Mouse (Mus musculus): ENCODE measurements around the gene Prr14l. TPM values are rescaled to one million over a fixed set of nuclear protein-coding genes. Genes with fewer than 3 reads are reported as not detected.
"Not testable (repeated sequence)": the region's sequence is repeated elsewhere in the genome, so short reads cannot be mapped to it uniquely, and the experiment has no call there.

Prr14l gene
- total RNA-seq, 2 experiments from 2014 or later: 36.3 to 39.8 TPM

DNA sequence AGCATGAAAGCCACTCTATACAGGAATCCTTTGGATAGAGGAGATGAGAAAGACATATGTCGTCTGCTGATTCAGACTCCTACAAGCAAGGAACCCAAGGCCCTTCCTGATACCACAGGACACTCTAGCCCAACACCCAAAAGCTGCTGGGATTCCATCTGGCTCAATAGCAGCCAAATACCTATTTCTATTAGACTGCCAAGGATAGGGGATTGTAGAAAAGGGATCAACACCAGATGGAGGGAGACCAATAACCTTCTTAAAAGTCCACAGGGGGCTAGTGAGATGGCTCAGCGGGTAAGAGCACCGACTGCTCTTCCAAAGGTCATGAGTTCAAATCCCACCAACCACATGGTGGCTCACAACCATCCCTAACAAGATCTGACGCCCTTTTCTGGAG is 38.7 kb downstream of the Prr14l start:
- DNase-seq (ENCODE audit: low spot score in 2 of 2): no peak

DNA sequence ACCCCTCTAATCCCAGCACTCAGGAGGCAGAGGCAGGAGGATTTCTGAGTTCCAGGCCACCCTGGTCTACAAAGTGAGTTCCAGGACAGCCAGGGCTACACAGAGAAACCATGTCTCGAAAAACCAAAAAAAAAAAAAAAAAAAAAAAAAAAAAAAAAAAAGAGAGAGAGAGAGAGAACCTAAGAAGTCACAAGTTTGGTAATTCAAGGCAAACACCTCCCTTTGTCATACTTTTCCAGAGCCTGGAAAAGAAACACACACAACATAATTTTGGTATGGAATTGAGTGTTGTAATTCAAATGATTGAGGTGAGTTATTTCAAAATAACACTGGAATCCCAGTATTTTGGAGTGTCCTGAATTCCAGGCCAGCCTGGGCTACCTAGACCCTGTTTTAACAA is 67.6 kb downstream of the Prr14l start:
- DNase-seq (ENCODE audit: low spot score in 2 of 2): not testable (repeated sequence)

DNA sequence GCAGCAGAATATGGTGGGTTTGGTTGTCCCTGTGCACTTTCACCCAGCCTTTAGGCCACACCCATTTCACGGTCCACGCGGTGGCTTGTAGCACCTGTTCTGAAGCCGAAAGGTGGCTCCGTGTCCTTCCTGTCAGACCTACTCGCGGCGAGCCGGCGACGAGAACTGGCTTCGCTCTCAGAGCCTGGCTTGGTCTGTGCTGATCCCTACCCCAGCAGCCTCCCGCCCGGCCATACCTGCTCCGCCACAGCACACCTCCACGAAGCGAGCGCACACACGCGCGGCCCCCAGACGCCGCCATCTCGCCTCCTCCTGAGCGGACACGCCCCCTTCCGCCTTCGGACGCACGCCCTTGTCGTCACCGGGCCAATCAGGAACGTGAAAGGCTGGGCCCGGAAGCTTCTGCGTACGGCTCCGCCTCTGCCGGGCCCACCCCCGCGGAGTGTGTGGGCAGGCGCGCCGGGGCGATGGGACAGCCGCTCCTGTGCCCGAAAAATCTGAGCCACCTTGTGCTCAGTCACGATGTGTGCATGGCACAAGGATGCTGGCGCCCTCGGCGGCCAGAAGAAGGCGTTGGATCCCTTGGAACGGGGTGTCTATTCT is 68.6 kb downstream of the Prr14l start, which contains the start of gene Pisd:
Gene Pisd, minus strand, starts transcription at position 334 of the 603 bp plus-strand sequence.
- DNase-seq (ENCODE audit: low spot score in 2 of 2): peak; percentile 98 to 99

DNA sequence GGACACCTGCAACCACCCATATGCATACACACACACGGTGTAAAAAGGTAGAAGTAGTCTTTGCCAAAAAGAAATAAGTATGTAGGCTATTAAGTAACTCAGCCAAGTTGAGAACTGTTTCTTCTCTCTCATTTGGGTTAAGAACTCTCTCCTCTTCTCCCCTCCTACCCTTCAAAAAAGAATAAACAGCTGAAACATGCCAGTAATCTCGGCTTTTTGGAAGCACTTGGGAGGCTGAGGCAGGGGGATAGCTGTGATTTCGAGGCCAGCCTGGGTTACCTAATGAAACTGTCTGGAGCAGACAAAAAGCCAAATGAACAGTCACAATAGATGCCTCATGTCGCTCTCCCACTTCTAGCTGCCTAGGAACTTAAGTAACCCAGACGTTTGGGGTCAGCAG is 69.3 kb downstream of the Prr14l start:
- DNase-seq (ENCODE audit: low spot score in 2 of 2): no peak

DNA sequence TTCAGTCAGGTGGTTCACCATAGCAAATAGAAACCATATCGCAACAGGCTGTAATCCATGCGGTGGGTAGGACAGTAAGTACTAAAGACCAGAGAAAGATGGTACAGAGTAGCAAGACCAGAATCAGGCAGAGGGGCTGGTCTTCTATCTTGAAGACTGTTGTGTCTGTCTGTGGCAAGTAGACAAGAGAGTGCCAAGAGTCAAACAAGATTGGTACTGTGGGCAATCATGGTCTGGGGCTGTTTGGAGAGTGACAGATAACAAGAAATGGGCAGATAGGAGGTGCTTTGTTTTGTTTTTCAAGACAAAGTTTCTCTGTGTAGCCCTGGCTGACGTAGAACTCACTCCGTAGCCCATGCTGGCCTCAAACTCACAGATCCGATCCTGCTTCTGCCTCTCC is 72.5 kb downstream of the Prr14l start:
- DNase-seq (ENCODE audit: low spot score in 2 of 2): no peak

DNA sequence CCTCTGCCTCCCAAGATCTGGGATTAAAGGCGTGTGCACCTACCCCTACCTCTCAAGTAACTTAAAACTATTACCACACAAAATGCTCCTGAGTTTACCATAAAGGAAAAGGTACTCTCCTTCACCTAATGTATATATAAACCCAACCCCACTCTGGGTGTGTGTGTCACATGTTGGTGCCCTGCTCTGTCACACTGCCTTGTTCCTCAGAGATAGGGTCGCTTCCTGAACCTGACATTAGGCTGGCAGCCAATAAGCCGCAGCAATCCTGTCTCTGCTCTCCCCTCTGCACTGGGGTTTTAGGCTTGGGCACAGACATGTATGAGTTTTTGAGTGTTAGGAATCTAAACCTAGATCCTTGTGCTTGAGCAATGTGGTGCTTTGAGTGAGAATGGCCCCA is 75.9 kb downstream of the Prr14l start:
- DNase-seq (ENCODE audit: low spot score in 2 of 2): no peak

DNA sequence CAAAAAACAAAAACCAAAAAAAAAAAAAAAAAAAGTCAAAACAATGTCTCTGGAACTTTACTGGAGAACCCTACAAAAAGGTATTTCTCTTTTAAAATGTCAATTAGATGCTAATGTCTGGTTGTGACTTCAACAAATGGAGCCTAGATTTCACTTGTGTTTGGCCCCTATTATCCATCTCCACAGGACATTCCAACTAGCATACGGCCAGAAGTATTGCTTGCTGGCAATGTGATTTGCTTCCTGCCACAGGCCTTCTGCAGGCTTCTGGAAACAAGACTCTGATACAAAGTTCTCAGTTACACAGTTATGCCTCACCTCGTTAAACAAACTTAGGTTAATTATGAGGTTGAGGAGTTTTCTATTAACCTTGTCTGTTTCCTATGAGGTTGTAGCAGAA is 81.7 kb downstream of the Prr14l start:
- no peak for DNase-seq (ENCODE audit: low spot score in 2 of 2)

DNA sequence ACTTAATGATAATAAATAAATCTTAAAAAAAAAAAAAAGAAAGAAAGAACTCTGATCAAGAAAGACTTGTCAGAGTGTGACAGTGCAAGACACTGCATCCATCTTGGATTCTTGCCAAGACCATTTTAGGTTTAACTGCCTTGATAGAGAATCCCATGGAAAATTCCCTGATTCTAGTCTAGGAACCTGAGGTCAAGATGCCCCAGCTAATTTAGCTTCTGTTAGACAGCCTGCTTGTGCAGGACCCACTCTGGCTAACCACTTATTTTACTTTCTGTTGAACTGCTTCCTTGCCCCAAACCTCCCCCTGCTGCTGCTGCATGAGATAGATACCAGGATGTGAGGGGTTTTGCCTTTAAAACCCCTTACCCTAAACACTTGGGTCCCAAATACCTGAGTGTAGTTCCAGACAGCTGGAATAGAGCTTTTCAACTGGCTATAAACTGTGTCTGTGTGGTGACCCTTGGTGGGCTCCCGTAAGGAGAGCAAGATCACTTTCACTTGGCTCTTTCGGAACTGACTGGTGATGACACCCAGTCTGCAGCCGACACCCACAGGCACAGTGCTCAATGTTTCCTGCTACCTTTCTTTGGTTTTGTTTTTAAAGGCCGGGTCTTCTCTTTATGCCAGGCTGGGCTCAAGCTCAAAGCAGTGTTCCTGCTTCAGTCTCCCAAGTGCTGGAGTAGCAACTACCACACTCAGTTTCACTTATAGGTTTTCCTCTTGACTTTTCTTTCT is 86.3 kb downstream of the Prr14l start:
- DNase-seq (ENCODE audit: low spot score in 2 of 2): no peak

DNA sequence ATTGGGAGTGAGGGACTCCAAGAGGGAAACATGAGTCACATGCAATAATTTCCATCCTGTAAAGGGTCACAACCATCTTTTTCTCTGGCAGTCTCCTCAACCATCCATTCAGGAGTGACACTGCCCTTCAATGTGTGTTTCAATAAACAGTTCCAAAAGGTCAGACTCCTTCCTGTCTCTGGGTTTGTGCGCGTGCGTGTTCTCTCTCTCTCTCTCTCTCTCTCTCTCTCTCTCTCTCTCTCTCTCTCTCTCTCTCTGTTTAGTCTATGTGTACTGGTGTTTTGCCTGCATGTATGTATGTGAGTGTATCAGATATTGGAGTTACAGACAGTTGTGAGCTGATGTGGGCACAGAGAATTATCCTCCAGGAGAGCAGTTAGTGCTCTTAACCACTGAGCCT is 87.1 kb downstream of the Prr14l start:
- no peak for DNase-seq (ENCODE audit: low spot score in 2 of 2)

DNA sequence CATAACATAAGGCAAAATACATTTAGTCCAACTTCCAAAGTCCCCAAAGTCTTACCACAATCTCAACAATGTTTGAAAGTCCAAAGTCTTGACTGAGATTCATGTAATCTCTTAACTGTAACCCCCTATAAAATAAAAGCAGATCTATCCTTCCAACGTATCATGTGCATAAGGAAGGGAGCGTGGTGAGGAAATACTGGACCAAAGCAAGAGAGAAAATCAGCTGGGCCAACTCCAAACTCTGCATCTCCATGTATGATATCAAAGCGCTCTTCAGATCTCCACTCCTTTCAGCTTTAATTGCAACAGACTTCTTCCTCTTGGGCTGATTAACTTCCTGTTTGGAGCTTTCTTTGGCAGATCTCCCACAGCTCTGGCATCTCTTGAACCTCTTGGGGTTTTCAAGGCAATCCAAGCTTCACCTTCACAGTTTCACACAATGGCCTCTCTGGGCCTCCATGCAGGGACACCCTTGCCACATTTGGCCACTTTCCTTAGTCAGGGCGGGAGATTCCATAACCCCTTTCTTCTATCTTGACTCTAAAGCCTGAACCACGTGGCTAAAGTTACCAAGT is 92.4 kb downstream of the Prr14l start:
- DNase-seq (ENCODE audit: low spot score in 2 of 2): no peak

DNA sequence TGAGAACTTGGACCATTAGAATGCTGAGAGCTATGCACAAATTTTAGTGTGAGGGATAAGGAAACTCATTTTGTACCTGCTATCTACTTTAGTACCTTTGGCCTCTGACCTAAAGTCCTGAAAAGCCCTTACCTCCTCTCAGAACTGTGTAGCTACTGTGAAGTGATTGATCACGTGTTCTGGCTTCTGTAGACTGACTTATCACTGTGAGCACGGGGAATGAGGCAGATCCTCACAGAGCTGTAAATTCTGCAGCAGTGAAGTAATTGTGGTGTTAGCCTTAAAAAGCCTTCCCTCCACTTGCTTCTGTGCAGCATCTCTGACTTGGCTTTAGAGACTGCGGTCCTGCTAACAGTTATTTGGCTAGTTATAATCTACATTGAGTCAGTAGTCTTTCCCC is 93.3 kb downstream of the Prr14l start:
- DNase-seq (ENCODE audit: low spot score in 2 of 2): no peak

DNA sequence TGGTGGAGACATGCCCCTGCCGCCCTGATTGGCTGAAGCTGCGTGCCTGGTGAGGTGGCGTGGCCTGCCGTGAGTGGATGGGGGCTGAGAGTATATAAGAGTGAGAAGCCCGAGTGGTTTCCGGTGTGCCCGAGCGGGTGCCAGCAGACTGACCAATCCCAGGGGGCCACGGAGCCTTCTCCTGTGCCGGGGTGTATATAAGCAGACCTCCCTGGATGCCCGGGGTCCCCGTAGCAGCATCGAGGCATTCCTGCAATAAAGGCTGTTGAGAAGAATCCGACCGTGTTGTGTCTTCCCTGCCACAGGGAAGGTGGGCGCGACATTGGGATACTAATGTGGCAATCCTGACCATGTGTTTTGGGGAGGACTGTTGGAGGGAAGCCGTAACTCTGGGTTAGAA is 93.7 kb downstream of the Prr14l start:
- DNase-seq (ENCODE audit: low spot score in 2 of 2): not testable (repeated sequence)

DNA sequence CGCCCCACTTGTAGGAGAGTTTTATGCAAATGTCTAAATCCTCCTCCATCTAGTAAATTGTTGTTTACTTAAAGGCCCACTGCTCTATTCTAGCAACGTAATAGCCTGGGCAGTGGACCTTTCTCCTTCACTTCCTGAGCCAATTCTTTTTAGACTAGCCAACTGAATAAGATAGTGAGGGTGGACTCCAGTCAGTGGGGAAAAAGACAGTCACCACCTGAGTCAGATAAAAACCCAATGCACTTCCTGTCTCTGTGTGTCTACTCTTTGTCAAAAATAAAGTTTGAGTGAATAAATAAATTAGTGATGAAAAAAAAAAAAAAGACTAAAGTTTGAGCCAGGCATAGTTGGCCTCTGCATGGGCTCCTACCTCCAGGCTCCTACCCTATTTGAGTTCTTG is 94.4 kb downstream of the Prr14l start:
- no peak for DNase-seq (ENCODE audit: low spot score in 2 of 2)

DNA sequence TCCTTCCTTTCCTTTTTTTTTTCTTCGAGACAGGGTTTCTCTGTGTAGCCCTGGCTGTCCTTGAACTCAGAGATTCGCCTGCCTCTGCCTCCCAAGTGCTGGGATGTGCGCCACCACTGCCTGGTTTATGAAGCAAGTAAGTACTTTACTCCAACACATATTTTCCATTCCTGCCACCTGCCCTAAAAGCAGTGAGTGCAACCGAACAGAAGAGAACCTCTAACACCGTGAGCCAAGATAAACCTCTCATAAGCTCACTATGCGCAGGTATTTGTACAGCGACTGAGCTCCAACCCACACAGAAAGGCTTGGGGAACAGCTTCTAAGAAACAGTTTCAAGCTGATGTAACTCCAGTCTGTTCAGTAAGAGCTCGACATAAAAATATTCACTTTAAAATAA is 97.9 kb downstream of the Prr14l start:
- DNase-seq (ENCODE audit: low spot score in 2 of 2): no peak

DNA sequence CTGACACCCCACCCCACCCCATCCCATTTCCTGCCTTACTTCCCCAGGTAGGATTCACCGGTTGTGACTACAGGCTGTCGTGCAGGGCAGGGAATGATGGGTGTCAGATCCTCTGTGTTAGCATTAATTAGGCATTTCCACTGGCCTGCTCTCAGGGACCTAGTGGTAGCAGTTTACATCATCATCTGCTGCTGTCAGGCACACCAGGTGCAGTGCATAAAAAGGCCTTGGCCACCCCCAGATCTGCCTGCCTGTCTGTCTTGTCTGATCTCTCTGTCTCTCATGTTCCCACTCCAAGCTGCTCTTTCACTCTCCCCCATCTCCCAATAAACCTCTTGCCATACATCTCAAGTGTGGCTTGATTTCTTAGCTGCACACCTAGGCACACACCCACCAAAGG is 102.3 kb downstream of the Prr14l start:
- DNase-seq (ENCODE audit: low spot score in 2 of 2): no peak

DNA sequence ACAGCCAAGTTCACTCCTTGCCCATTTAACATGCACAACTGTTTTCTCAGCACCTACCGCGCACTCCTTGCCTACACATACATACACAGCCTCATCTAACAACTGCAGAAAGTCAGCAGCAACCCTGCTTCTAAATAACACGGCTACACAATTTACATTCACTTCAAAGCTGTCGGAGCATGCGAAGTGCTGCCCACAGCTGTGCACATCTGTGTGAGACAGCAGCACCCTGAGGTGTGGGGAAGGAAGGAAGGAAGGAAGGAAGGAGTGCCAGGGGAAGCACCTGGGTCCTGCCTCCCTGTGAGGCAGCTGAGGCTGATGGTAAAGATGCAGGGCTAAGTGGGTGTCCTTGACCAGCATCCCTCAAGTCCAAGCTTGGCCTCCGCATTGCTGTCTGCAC is 105.1 kb downstream of the Prr14l start:
- DNase-seq (ENCODE audit: low spot score in 2 of 2): no peak

DNA sequence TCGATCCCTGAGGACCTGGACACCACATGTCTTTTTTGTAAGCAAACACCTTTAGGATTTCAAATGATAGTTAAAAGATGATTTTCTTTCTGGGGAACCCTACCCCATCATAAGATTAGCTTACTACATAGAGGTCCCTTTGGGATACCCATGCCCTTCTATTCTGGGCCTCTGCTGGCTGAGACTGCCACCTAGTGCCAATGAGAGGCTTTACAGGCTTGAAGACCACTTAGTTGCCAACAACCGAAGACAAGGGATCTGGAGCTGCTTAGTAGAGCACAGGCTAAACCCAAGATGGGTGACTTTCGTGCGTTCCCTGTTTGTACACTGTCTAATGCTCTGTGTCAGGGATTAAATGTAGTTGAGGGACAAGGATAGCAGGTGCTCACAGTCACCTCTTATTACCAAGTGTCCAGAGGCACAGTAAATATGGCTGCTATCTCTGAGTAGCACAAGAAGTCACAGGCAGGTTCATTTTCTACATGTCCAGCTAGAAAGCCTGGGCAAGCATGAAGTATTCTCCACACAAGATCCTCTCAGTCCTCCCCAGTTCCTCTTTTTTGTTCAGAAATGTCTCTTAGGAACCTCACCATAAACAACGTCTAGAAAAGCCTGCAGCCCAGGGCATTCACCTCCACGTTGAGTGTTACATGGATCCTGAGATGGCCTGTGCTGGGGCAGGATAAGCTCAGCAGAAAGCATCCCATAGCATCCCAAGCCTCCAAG is 106.2 kb downstream of the Prr14l start:
- DNase-seq (ENCODE audit: low spot score in 2 of 2): peak; percentile 56 to 57

DNA sequence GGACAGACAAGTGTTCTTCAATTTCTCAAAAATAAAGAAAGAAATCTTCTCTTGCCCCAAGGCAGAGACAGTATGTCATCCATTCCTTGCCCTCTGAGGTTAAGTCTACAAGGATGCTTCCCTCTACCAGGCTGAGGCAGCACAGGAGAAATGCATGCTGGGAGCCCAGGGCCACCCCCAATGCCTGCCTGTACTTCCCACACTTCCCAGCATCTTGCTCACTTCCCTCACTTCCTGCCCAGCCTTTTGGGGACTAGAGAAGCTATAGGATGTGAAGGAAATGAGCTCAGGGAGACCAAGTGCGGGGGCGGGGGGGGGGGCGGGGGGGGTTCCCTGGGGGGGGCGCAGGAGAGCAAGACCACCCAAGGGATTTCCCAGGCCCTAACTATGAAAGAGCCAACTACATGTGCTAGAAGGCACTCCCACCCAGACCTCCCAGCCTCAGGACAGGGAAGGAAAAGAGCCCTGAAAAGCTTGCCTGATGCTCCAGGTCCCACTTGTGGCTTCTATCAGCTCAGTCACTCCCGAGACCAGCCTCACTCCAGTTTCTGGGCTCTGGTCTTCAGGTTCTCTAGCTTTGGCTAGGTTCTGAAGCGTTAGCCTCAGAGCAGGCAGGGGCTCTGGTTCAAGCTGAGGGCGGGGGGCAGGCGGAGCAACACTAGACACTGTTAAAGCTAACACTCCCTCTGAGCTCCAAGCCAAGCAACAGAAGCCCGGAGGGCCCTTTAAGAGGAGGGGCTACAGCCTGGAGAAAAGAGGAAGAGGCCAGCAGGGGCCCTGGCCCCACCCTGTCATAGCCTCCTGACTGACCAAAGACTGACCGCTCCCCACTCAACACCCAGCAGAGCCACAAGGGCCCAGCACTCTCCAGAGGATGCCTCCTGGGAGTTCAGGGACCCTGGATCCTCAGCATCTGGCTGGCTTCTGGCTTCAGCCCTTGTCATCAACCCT is 108.1 kb downstream of the Prr14l start:
- DNase-seq (ENCODE audit: low spot score in 2 of 2): peak; percentile 44 to 55

DNA sequence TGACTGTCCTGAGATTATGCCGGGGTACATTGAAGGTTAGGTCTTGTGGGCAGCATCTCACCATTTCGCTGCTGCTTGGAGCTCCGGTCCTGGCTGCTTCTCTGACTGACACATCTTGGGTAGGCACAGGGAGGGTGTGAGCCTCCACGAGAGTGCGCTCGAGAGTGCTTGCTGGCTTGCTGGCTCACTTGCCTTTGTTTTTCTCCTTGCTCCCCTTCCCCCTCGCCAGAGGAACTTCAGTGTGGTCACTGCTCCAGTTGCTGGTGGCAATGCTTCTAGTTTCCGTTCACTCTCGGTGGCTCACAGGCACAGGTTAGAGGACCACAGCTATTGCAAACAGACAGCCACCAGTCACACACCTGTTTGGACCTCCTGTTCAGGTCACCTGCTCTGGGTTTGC is 111.9 kb downstream of the Prr14l start:
- peak; percentile 81 to 87 for DNase-seq (ENCODE audit: low spot score in 2 of 2)

DNA sequence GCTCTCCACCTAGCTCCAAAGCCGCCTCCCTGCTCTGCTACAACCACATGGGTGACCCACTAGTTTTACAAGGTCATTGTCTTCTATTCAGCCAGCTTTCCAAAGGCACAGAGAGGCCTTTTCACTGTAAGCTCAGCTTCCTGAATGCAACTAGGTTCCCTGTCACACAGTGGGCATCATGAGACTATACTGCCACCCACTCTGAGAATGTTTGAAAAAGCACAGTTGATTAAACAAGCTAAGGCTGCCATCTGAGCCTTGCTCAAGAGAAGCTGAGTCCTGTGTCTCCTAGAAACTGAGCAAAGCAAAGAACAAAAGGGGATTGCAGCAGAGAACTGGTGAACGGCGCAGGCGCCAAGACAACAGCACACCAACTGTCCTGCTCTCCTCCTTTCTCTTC is 112.7 kb downstream of the Prr14l start:
- peak; percentile 43 to 69 for DNase-seq (ENCODE audit: low spot score in 2 of 2)

DNA sequence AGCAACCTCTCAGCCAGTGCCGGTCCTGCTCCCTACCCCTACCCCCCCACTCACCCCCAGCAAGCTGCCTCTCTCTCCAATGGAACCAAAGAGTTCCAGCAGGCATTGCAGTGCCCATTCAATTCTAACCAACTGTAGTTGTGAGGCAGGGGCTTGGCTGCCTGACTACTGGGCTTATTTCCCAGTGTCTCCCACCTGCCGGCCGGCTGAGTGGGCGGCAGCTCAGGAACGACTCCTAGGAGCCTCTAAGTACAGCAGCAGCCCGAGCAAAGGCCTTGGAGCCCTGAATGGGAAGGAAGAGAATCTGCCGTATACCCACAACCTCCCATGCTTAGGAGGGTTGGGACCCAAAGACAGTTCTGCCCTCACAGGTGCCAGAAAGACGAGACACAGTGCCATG is 113.2 kb downstream of the Prr14l start:
- DNase-seq (ENCODE audit: low spot score in 2 of 2): peak in 1 of 2 experiments; percentile 27
